Mouse (Mus musculus): ENCODE data around the gene Dnajc22. TPM values are rescaled to one million over a fixed set of nuclear protein-coding genes. Genes with fewer than 3 reads are reported as not detected.

The Dnajc22 gene
- polyA plus RNA-seq, 1 experiment from 2014 or later, result 0.21 TPM

DNA sequence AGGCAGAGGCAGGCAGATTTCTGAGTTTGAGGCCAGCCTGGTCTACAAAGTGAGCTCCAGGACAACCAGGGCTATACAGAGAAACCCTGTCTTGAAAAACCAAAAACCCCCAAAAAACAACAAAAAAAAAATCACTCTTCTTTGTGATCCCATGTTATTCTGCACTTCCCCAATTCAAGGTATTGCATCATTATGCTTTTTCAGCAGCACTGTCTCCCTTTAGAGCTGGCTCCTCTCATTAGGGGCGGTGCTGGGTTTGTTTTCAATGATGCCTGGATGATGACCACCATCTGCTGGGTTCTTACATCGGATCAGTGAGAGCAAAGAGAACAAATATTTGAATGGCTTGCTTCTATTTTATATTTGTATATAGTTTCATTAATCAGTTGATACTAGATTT is 29.7 kb downstream of the Dnajc22 start:
- ATAC-seq (ENCODE audit: low read depth), result no peak
- no peak overlapping the region for H3K27ac ChIP-seq (ENCODE audit: low read depth, low read length)
- no peaks in the 10 kb centered on the region for H3K9me3 ChIP-seq (ENCODE audit: control insufficient read depth, low read length)
- 81% methylated on average over 2 of the region's 2 CpGs for WGBS
- no peaks in the 10 kb centered on the region for H3K36me3 ChIP-seq (ENCODE audit: control insufficient read depth, insufficient read depth, low read length)
- H3K4me2 ChIP-seq (ENCODE audit: low read depth, low read length), result no peak overlapping the region
- no peak overlapping the region for H3K9ac ChIP-seq (replicated peaks; ENCODE audit: low read depth, low read length)
- H3K27me3 ChIP-seq (ENCODE audit: control insufficient read depth, insufficient read depth, low read length), result no peaks in the 10 kb centered on the region; the same call in 1 of the 2 replicates
- H3K4me1 ChIP-seq (ENCODE audit: control insufficient read depth, insufficient read depth, low read length), result peaks cover under 1% of the 10 kb centered on the region; the same call in 1 of the 2 replicates
- H3K4me3 ChIP-seq (ENCODE audit: low read depth, low read length), result no peak overlapping the region

- ATAC-seq (ENCODE audit: low read depth), result no peak
- Histone ChIP-seq H3K36me3 (ENCODE audit: control insufficient read depth, insufficient read depth, low read length) (no peaks in the 10 kb centered on the region), H3K27ac (ENCODE audit: low read depth, low read length) (peak within 1 kb of the TSS; percentile 90), H3K4me2 (ENCODE audit: low read depth, low read length) (peak within 1 kb of the TSS; percentile 62), H3K4me3 (ENCODE audit: low read depth, low read length) (peak within 1 kb of the TSS; percentile 70), H3K4me1 (ENCODE audit: control insufficient read depth, insufficient read depth, low read length) (peaks cover 6% of the 10 kb centered on the region; the same call in 1 of the 2 replicates), H3K27me3 (ENCODE audit: control insufficient read depth, insufficient read depth, low read length) (no peaks in the 10 kb centered on the region; the same call in 1 of the 2 replicates), H3K9ac (replicated peaks; ENCODE audit: low read depth, low read length) (peak within 1 kb of the TSS; percentile 77), H3K9me3 (ENCODE audit: control insufficient read depth, low read length) (no peaks in the 10 kb centered on the region)
- 2% methylated on average over 12 of the region's 12 CpGs for WGBS
Measured at GRCm38 (mm10) chr15:99125711-99126080, 32.7 kb downstream of the Dnajc22 start, which contains the start of gene Spats2. Gene Spats2, plus strand, starts transcription at chr15:99125916.

DNA sequence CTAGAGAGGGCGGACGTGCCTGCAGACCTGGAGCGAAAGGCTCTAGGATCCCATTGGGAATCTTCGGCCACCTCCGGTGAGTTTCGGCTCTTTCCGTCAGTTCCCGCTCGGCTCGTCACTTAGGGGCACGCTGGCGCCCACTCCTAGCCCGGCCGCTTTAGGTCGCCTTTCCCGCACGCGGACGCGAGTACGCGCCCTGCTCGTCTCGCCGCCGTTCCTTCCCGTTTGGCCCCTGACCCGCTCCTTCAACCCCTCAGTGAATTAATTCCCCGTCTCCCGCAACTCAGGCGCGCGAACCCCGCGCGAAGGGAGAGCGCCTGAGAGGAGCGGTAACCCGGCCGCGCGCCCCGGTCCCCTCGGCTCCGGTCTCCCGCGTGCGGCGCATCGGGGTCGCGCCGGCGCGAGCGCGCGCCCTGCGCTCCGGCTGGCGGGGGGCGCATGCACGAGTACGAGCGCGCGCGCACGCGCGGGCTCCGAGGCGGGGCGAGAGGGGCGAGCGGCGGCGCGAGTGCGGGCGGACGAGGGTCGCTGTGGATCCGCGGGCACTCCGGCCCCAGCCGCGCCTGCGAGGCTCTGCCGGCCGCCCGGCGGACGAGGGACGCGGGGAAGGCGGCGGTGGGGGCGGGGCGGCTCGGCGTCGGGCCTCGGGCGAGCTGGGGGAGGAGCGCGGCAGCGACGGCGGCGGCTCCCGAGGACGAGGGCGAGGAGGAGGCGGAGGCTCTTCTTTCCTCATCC is 33.3 kb downstream of the Dnajc22 start:
- Histone ChIP-seq H3K27ac (ENCODE audit: low read depth, low read length) (peak overlapping the region; percentile 90), H3K27me3 (ENCODE audit: control insufficient read depth, insufficient read depth, low read length) (no peaks in the 10 kb centered on the region; the same call in 1 of the 2 replicates), H3K4me1 (ENCODE audit: control insufficient read depth, insufficient read depth, low read length) (peaks cover 6% of the 10 kb centered on the region; the same call in 1 of the 2 replicates), H3K4me3 (ENCODE audit: low read depth, low read length) (peak overlapping the region; percentile 70), H3K9ac (replicated peaks; ENCODE audit: low read depth, low read length) (peak overlapping the region; percentile 77), H3K4me2 (ENCODE audit: low read depth, low read length) (peak overlapping the region; percentile 62), H3K9me3 (ENCODE audit: control insufficient read depth, low read length) (no peaks in the 10 kb centered on the region), H3K36me3 (ENCODE audit: control insufficient read depth, insufficient read depth, low read length) (no peaks in the 10 kb centered on the region)
- WGBS, result 0% methylated on average over 79 of the region's 115 CpGs
- ATAC-seq (ENCODE audit: low read depth), result peak; percentile 90

GRCm38 (mm10) chr15:99126816-99127365 is 33.9 kb downstream of the Dnajc22 start:
- Histone ChIP-seq H3K4me2 (ENCODE audit: low read depth, low read length) (peak overlapping the region; percentile 62), H3K9ac (replicated peaks; ENCODE audit: low read depth, low read length) (peak overlapping the region; percentile 77), H3K9me3 (ENCODE audit: control insufficient read depth, low read length) (no peaks in the 10 kb centered on the region), H3K4me1 (ENCODE audit: control insufficient read depth, insufficient read depth, low read length) (peaks cover 6% of the 10 kb centered on the region; the same call in 1 of the 2 replicates), H3K27ac (ENCODE audit: low read depth, low read length) (peak overlapping the region; percentile 90), H3K4me3 (ENCODE audit: low read depth, low read length) (peak overlapping the region; percentile 70), H3K36me3 (ENCODE audit: control insufficient read depth, insufficient read depth, low read length) (no peaks in the 10 kb centered on the region), H3K27me3 (ENCODE audit: control insufficient read depth, insufficient read depth, low read length) (no peaks in the 10 kb centered on the region; the same call in 1 of the 2 replicates)
- under 1% methylated on average over 34 of the region's 35 CpGs for WGBS
- ATAC-seq (ENCODE audit: low read depth), result peak; percentile 21; the same call in 1 of the 2 replicates

DNA sequence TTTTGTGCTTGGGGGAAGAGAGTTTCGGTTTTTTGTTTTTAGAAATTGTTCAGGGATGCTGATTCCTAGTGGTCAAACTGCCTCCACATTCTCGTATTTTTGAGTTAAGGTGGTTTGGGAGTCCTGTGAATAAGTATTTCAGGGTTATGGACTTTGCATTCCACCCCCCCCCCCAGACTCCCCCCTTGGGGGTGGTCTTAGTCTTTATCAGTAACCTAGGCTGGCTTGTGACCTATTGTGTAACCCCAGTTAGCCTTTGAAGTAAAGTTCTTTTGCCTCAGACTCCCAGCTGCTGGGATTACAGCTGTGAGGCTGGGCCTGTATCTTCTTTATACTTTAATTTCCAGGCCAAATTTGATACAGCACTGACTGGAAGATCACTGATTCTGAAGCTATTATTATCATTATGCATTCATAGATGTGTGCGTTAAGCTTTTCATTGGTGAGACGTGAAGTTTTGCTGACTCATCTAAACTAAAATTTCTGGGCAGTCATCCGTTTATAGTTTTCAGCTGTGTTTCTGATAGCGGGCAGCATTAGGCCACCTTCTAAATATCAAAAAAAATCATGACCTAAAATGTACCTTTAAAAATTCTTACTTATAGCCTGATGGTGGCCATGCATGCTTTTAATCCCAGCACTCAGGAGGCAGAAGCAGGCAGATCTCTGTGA is 35.0 kb downstream of the Dnajc22 start:
- H3K27me3 ChIP-seq (ENCODE audit: control insufficient read depth, insufficient read depth, low read length), result no peaks in the 10 kb centered on the region; the same call in 1 of the 2 replicates
- peak overlapping the region; percentile 62 for H3K4me2 ChIP-seq (ENCODE audit: low read depth, low read length)
- peaks cover 6% of the 10 kb centered on the region; the same call in 1 of the 2 replicates for H3K4me1 ChIP-seq (ENCODE audit: control insufficient read depth, insufficient read depth, low read length)
- ATAC-seq (ENCODE audit: low read depth), result no peak
- peak overlapping the region; percentile 77; the same call in 1 of the 2 replicates for H3K9ac ChIP-seq (replicated peaks; ENCODE audit: low read depth, low read length)
- no peaks in the 10 kb centered on the region for H3K36me3 ChIP-seq (ENCODE audit: control insufficient read depth, insufficient read depth, low read length)
- 65% methylated on average over 6 of the region's 6 CpGs for WGBS
- peak overlapping the region; percentile 70 for H3K4me3 ChIP-seq (ENCODE audit: low read depth, low read length)
- H3K27ac ChIP-seq (ENCODE audit: low read depth, low read length), result no peak overlapping the region
- no peaks in the 10 kb centered on the region for H3K9me3 ChIP-seq (ENCODE audit: control insufficient read depth, low read length)

DNA sequence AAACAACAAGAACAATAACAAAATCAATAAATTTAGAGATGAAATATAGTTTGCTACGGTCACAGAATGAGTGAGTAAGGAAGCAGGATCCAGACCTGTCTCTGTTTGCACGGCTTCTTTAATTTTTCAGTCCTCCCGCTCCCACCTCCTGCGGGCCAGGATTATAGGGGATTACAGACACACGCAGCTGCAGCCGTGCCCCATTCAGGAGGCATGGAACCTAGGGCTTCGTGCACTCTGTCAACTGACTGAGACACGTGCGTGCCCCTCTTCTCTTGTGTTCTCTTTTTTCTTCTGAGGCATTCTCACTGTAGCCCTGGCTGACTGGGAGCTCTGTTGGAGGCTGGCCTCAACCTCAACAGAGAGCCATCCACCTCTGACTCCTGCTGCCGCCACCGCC is 36.5 kb downstream of the Dnajc22 start:
- Histone ChIP-seq H3K4me3 (ENCODE audit: low read depth, low read length) (no peak overlapping the region), H3K4me1 (ENCODE audit: control insufficient read depth, insufficient read depth, low read length) (peaks cover 6% of the 10 kb centered on the region; the same call in 1 of the 2 replicates), H3K36me3 (ENCODE audit: control insufficient read depth, insufficient read depth, low read length) (no peaks in the 10 kb centered on the region), H3K4me2 (ENCODE audit: low read depth, low read length) (no peak overlapping the region), H3K9me3 (ENCODE audit: control insufficient read depth, low read length) (no peaks in the 10 kb centered on the region), H3K9ac (replicated peaks; ENCODE audit: low read depth, low read length) (no peak overlapping the region), H3K27ac (ENCODE audit: low read depth, low read length) (no peak overlapping the region), H3K27me3 (ENCODE audit: control insufficient read depth, insufficient read depth, low read length) (no peaks in the 10 kb centered on the region; the same call in 1 of the 2 replicates)
- 64% methylated on average over 11 of the region's 11 CpGs for WGBS
- ATAC-seq (ENCODE audit: low read depth), result no peak

DNA sequence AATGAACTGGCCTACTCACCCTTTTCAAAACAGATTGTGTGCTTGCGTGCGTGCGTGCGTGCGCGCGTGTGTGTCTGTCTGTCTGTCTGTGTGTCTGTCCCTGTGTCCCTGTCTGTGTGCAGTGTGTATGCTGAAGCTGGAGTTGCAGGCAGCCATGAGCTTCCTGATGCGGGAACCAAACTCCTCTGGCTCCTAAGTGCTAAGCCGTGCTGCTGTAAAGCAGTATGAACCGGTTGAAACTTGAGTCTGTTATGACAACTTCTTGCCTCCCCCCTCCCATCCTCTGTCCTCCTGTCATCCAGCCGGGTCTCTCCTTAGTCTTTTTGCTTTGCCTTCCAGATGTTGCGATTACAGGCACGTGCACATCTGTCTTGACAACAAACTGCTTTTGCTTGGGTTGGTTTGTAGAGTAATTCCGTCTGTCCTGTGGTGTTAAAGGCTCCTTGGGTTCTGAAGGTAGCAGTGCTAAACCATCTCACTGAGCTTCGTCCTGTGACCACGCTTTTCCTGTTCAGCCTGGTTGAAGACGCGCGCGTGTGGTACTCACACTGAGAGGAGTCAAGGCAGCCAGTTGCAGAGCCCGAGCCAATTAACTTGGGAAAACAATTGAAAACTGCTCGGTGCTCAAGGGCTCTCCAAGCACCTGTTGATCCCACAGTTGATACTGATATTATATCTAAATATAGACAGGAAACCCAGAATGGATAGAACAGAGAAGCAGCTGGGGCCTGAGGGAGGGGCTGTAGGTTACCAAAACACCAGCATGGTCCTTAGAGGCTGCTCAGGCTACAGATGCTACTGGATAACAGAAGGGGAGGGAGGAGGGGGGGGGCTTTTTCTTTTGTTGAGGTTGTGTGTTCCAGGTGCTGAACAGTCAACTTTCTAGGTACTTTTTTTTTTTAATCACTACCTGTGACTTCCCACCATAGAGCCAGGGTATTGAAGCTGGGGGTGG is 37.3 kb downstream of the Dnajc22 start:
- Histone ChIP-seq H3K9me3 (ENCODE audit: control insufficient read depth, low read length) (no peaks in the 10 kb centered on the region), H3K4me3 (ENCODE audit: low read depth, low read length) (no peak overlapping the region), H3K9ac (replicated peaks; ENCODE audit: low read depth, low read length) (no peak overlapping the region), H3K27ac (ENCODE audit: low read depth, low read length) (no peak overlapping the region), H3K4me2 (ENCODE audit: low read depth, low read length) (no peak overlapping the region), H3K27me3 (ENCODE audit: control insufficient read depth, insufficient read depth, low read length) (no peaks in the 10 kb centered on the region; the same call in 1 of the 2 replicates), H3K36me3 (ENCODE audit: control insufficient read depth, insufficient read depth, low read length) (no peaks in the 10 kb centered on the region), H3K4me1 (ENCODE audit: control insufficient read depth, insufficient read depth, low read length) (peaks cover 6% of the 10 kb centered on the region; the same call in 1 of the 2 replicates)
- WGBS, result 74% methylated on average over 22 of the region's 22 CpGs
- no peak for ATAC-seq (ENCODE audit: low read depth)

DNA sequence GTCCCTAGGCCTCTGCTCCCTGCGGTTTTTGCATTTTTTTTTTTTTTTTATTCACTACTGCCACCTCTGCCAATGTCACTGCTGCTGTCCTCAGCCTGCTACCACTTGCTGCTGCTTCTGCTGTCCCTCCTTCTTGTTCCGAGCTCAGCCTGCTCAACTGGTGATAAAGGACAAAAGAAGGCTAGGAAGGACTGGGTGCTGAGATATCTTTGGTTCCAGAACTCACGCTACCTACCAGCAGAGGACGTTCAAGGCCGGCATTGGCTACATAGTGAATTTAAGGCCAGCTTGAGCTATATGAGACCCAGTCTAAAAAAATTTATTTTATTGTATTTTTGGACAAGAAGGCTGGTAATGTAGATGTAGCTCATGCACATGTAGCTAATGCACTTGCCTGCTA is 45.4 kb downstream of the Dnajc22 start:
- 87% methylated on average over 5 of the region's 5 CpGs for WGBS
- Histone ChIP-seq H3K4me3 (ENCODE audit: low read depth, low read length) (no peak overlapping the region), H3K4me2 (ENCODE audit: low read depth, low read length) (no peak overlapping the region), H3K9me3 (ENCODE audit: control insufficient read depth, low read length) (no peaks in the 10 kb centered on the region), H3K36me3 (ENCODE audit: control insufficient read depth, insufficient read depth, low read length) (no peaks in the 10 kb centered on the region), H3K27ac (ENCODE audit: low read depth, low read length) (no peak overlapping the region), H3K9ac (replicated peaks; ENCODE audit: low read depth, low read length) (no peak overlapping the region), H3K4me1 (ENCODE audit: control insufficient read depth, insufficient read depth, low read length) (no peaks in the 10 kb centered on the region), H3K27me3 (ENCODE audit: control insufficient read depth, insufficient read depth, low read length) (no peaks in the 10 kb centered on the region)
- ATAC-seq (ENCODE audit: low read depth), result no peak

Measured in neural tube, embryonic 14.5 days (tissue).